Mouse (Mus musculus) G1E (cell line): Measurements from ENCODE around the gene Wdr81.

Source experiments
- CTCF ChIP-seq: IDR thresholded peaks from 2 replicates; pipeline ENCODE4 v1.5.1; 2012; ENCODE audit warnings: low read depth, low read length, inconsistent platforms, mixed read lengths
- GATA1 ChIP-seq: IDR thresholded peaks from 2 replicates; pipeline ENCODE4 v1.6.1; 2012; ENCODE audit warnings: borderline replicate concordance, low read length, inconsistent platforms, mixed read lengths

- TF ChIP-seq CTCF (no peak), GATA1 (no peak)
Measured at GRCm38 (mm10) chr11:75397452-75397851, 57.1 kb downstream of the Wdr81 start.
